Mouse (Mus musculus) monocyte, adult 5-6 weeks (primary cell): ENCODE measurements around the gene Svs4. TPM values are rescaled to one million over a fixed set of nuclear protein-coding genes. Genes with fewer than 3 reads are reported as not detected.
"Not testable (repeated sequence)": the region's sequence is repeated elsewhere in the genome, so short reads cannot be mapped to it uniquely, and the experiment has no call there.

Source experiments
- ATAC-seq: fragments of 153-309, 156-312 bp; replicated peaks from 2 replicates; pipeline ENCODE4 v1.8.0; 2017; ENCODE audit warnings: mild to moderate bottlenecking; ENCODE audit not compliant: low TSS enrichment, insufficient number of reproducible peaks, severe bottlenecking, poor library complexity, low FRiP score
- total RNA-seq: library from RNA; stranded (forward); fragments of 200-1000, 200-491, 200-594 nt; gene quantifications from 3 replicates; pipeline ENCODE4 v1.2.3, GENCODE M21; 2017

Gene Svs4
- total RNA-seq, result not detected in 3 replicates

DNA sequence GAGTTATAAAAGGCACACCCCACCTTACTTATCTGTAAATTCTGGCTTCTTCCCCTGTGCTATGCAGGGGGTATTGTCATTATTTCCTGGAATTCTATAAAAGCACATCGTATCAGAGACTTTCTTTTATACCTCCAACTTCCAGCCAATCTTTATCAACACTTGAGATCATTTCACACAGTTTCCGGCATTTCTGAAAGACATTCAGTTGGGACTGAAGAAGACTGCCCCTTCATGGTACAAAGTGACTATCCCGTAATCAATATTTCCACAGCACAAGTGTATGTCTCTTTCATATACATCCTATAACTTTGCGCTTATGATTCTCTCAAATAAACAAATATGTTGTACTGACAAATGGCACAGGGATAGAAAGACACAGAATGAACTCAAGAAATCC, at the start of gene Svs4:
Gene Svs4, minus strand, starts transcription at position 101 of the 400 bp plus-strand sequence.
- no peak for ATAC-seq

DNA sequence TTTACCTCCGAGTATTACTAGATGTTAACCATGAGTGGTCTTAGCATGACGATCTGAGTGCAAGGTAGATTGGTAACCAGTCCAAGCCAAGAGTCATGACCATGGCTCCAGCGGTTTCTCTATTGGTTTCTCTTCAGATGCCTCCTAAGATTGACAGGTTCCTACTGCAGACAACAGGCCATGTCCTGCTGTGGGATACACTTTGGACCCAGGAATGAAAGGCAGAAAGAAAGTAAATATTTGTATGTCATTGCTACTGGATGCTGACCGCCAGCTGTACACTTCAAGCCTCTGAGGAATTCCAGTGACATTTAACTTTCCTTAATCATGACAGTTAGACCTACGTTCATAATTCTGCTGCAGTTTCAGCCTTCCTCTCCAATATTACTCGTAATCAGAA, 42.7 kb upstream of the Svs4 start:
- ATAC-seq, result no peak

DNA sequence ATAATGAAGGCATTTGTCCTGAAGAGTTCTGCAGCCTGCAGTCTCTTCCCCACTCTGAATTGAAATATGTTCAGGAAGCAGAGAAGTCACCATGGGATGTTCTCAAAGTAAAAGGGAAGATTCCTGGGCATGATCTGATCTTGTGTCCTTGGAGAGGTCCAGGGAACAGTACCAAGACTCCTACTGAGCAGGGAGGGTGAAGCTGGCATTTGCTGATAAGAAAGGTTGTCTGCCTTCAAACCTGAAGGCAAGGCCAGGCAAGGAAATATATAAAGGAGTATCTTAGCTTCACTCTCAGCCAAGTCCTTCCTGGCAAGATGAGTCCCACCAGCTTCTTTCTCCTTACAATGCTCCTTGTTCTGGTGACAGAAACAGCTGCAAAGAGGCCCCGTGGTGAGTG, 38.2 kb upstream of the Svs4 start, which contains the start of gene Svs6:
Gene Svs6, plus strand, starts transcription at position 301 of the 400 bp plus-strand sequence.
- not testable (repeated sequence) for ATAC-seq

DNA sequence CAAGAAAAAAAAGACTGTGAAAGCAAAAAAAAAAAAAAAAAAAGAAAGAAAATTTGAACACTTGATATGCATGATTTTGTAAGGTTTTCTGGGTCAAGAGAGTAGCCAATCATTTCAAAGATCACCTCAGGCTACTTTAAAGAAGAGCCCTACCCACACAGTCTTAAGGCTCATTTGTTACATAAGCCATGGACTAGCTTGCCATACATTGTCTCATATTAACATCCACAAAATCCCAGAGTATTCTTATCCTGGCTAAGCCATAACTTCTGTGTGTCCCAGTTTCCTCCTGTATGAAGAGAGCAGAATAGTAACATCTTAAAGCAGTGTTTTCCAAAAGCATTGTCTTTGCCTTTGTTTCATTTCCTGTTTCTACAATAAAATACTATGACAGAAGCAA, 37.2 kb upstream of the Svs4 start:
- not testable (repeated sequence) for ATAC-seq

DNA sequence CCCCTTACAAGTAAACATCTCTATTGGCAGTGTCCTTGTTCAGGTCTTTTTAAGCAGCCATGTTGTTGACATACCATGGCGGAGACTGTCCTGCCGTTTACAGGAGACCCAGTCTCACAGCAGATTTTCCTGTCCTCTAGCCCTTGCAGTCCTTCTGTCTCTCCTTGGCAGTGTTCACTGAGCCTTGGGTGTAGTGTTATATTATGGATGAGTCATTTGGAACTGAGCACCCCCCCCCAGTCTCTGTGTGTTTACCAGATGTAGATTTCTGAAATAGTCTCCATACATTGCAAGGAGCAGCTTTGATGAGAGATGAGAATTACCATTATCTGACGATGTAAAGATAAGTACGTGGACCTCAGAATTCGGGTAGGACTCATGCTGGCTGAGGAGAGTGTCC, 34.3 kb upstream of the Svs4 start:
- no peak for ATAC-seq

DNA sequence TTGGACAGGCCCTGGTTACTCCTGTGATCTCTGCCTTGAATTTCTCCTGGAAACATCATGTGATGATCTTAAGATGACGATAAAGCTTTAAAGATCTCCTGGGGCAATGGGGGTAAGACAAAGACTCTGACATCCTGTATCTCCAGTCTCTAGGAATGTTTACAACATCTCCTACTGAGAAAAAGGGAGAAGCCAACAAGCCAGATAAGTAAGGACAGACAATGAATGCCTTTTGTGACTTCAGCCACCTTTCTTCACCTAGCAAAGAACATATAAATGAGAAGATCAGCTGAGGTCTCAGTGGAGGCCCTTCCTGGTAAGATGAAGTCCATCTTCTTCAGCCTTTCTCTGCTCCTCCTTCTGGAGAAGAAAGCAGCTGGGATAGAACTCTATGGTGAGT, 10.7 kb upstream of the Svs4 start, which contains the start of gene Svs3a:
Gene Svs3a, plus strand, starts transcription at position 301 of the 400 bp plus-strand sequence.
- ATAC-seq, result not testable (repeated sequence)

DNA sequence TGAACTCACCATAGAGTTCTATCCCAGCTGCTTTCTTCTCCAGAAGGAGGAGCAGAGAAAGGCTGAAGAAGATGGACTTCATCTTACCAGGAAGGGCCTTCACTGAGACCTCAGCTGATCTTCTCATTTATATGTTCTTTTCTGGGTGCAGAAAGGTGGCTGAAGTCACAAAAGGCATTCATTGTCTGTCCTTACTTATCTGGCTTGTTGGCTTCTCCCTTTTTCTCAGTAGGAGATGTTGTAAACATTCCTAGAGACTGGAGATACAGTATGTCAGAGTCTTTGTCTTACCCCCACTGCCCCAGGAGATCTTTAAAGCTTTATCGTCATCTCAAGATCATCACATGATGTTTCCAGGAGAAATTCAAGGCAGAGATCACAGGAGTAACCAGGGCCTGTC, 21.7 kb downstream of the Svs4 start, which contains the start of gene Svs3b:
Gene Svs3b, minus strand, starts transcription at position 101 of the 400 bp plus-strand sequence.
- ATAC-seq, result not testable (repeated sequence)

DNA sequence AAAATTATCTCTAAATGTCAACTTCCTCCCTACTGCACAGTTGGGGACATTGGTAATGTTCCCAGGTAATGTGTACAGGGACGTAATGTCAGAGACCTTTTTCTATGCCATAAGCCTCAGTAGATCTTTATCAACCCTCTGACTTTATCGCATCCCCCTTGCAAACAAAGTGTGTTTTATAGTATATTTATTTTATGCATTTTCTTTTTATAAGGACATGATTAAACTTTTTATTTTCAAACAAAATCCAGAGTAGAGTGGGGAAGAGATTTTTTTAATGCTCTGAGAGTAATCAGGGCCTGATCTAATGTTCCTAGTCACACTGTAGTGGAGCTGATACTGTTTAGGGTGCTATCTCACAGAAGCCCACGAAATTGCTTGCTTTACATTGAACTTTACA, 39.9 kb downstream of the Svs4 start, which contains the start of gene Svs2:
Gene Svs2, minus strand, starts transcription at position 101 of the 400 bp plus-strand sequence.
- no peak for ATAC-seq

DNA sequence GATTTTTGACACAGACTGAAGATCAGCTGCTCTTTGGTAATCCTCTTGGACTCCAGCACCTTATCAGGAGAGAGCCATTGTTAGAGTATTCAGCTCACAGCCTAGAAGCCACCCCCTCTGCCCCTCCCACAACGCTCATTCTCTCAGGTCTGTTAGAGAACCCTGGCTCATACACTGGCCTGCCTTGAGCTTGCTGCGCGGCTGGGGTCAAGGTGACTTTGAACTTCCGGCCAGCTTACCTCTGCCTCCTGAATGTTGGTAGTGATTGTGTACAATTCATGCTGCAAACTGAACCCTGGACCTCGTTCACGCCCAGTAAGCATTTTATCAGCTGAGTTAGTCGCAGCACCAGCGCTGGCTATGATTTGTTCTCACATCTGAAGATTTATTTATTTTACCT, 45.6 kb downstream of the Svs4 start:
- ATAC-seq, result no peak

DNA sequence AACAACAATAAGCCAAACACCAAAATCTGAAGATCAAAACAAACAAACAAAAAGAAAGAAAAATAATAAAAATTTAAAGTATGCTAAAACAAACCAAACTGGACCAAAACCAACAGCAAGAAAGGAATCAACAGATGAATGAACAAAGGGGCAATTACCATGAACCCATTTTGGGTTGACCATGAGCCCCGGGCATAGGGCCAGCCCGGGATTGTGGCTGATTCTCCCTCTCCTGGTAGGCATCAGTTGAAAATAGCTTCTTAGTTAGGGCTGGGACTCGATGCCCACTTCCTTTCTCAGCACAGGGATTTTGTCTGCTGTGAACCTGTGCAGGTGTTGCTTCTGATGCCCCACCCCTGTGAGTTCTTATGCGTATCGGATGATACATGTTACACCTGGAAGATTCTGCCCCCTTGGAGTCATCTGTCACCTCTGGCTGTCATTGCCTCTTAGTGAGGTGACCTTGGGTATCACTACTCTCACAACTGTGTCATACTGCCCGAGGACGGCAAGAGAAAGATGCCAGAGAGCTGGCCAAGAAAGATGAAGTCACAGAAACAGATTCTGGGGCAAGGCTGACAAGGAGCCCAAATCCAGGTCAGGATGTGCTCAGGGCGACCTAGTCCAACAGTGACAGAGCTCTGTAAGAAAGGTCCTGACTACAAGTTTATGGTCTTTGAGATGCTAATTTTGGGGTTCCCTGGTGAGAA, 49.7 kb downstream of the Svs4 start:
- ATAC-seq, result no peak

Other genes with a start within 250 kb of the Svs4 start
- 304 to 378 TPM (median 341 TPM) in 3 replicates for gene Stk4, start 208.1 kb downstream of the Svs4 start, total RNA-seq
- 38.3 to 59.3 TPM (median 43.2 TPM) in 3 replicates for gene Tomm34, start 207.3 kb downstream of the Svs4 start, total RNA-seq
- gene Kcns1, start 107.3 kb downstream of the Svs4 start, total RNA-seq, result not detected in 3 replicates
- not detected in 3 replicates for gene Wfdc5, start 95.7 kb downstream of the Svs4 start, total RNA-seq
- gene Wfdc12, start 87.9 kb downstream of the Svs4 start, total RNA-seq, result not detected in 3 replicates
- gene Wfdc15a, start 78.3 kb downstream of the Svs4 start, total RNA-seq, result not detected in 3 replicates
- gene Wfdc15b, start 56.8 kb downstream of the Svs4 start, total RNA-seq, result not detected in 3 replicates
- gene Svs2, start 40.0 kb downstream of the Svs4 start, total RNA-seq, result 1.1 to 1.6 TPM in 2 of 3 replicates, not detected in the other
- gene Svs3b, start 21.8 kb downstream of the Svs4 start, total RNA-seq, result not detected in 3 replicates
- not detected in 3 replicates for gene Svs3a, start 10.8 kb upstream of the Svs4 start, total RNA-seq
- gene Svs6, start 38.3 kb upstream of the Svs4 start, total RNA-seq, result not detected in 3 replicates
- not detected in 3 replicates for gene Svs5, start 54.3 kb upstream of the Svs4 start, total RNA-seq
- 7.4 to 25.2 TPM (median 20.6 TPM) in 3 replicates for gene Slpi, start 110.6 kb upstream of the Svs4 start, total RNA-seq
- not detected in 3 replicates for gene Rbpjl, start 124.7 kb upstream of the Svs4 start, total RNA-seq
- gene Matn4, start 126.7 kb upstream of the Svs4 start, total RNA-seq, result not detected in 3 replicates
- 14.1 to 26.0 TPM (median 16.6 TPM) in 3 replicates for gene Sdc4, start 165.4 kb upstream of the Svs4 start, total RNA-seq
- 17.0 to 30.1 TPM (median 24.9 TPM) in 3 replicates for gene Sys1, start 178.5 kb upstream of the Svs4 start, total RNA-seq
- gene Gm20458, start 182.5 kb upstream of the Svs4 start, total RNA-seq, result 4.9 TPM in 1 of 3 replicates, not detected in the others
- gene Trp53tg5, start 195.3 kb upstream of the Svs4 start, total RNA-seq, result 0.68 TPM in 1 of 3 replicates, not detected in the others
- 3.1 to 12.6 TPM (median 7.4 TPM) in 3 replicates for gene Dbndd2, start 207.6 kb upstream of the Svs4 start, total RNA-seq
- gene Pigt, start 219.1 kb upstream of the Svs4 start, total RNA-seq, result 12.6 to 37.4 TPM (median 13.3 TPM) in 3 replicates